Mouse (Mus musculus): ENCODE data around the gene Ackr2.

The Ackr2 gene

GRCm38 (mm10) chr9:121890441-121890941, 7.7 kb upstream of the Ackr2 start:
- in situ Hi-C loops (cut with MboI, MseI), result no loop called here

GRCm38 (mm10) chr9:121891301-121891700, 6.9 kb upstream of the Ackr2 start:
- in situ Hi-C loops (cut with MboI, MseI), result no loop called here

GRCm38 (mm10) chr9:121892057-121892687, 6.0 kb upstream of the Ackr2 start:
- in situ Hi-C loops (cut with MboI, MseI), result no loop called here

GRCm38 (mm10) chr9:121894447-121894846, 3.7 kb upstream of the Ackr2 start:
- in situ Hi-C loops (cut with MboI, MseI), result no loop called here

- in situ Hi-C loops (cut with MboI, MseI), result no loop called here
Observed at GRCm38 (mm10) chr9:121895392-121895993, 2.7 kb upstream of the Ackr2 start.

GRCm38 (mm10) chr9:121896820-121897219, 1.3 kb upstream of the Ackr2 start:
- in situ Hi-C loops (cut with MboI, MseI), result no loop called here

- in situ Hi-C loops (cut with MboI, MseI), result no loop called here
Observed at GRCm38 (mm10) chr9:121899306-121899705, 1.2 kb downstream of the Ackr2 start.

GRCm38 (mm10) chr9:121900282-121900855, 2.2 kb downstream of the Ackr2 start:
- in situ Hi-C loops (cut with MboI, MseI), result no loop called here

- in situ Hi-C loops (cut with MboI, MseI), result no loop called here
Observed at GRCm38 (mm10) chr9:121901710-121902700, 3.9 kb downstream of the Ackr2 start.

- in situ Hi-C loops (cut with MboI, MseI), result no loop called here
Observed at GRCm38 (mm10) chr9:121903476-121904305, 5.5 kb downstream of the Ackr2 start.

- in situ Hi-C loops (cut with MboI, MseI), result no loop called here
Observed at GRCm38 (mm10) chr9:121904319-121904718, 6.2 kb downstream of the Ackr2 start.

GRCm38 (mm10) chr9:121904946-121905345, 6.8 kb downstream of the Ackr2 start:
- in situ Hi-C loops (cut with MboI, MseI), result no loop called here

GRCm38 (mm10) chr9:121905556-121906185, 7.5 kb downstream of the Ackr2 start:
- in situ Hi-C loops (cut with MboI, MseI), result no loop called here

- in situ Hi-C loops (cut with MboI, MseI), result no loop called here
Observed at GRCm38 (mm10) chr9:121906456-121906855, 8.3 kb downstream of the Ackr2 start.

- in situ Hi-C loops (cut with MboI, MseI), result no loop called here
Observed at GRCm38 (mm10) chr9:121907356-121908070, 9.4 kb downstream of the Ackr2 start.

GRCm38 (mm10) chr9:121908321-121908720, 10.2 kb downstream of the Ackr2 start:
- in situ Hi-C loops (cut with MboI, MseI), result no loop called here

GRCm38 (mm10) chr9:121909635-121910034, 11.5 kb downstream of the Ackr2 start:
- in situ Hi-C loops (cut with MboI, MseI), result no loop called here

- in situ Hi-C loops (cut with MboI, MseI), result no loop called here
Observed at GRCm38 (mm10) chr9:121911196-121911595, 13.0 kb downstream of the Ackr2 start.

- in situ Hi-C loops (cut with MboI, MseI), result no loop called here
Observed at GRCm38 (mm10) chr9:121912786-121913185, 14.6 kb downstream of the Ackr2 start.
